Mouse (Mus musculus): Measurements from ENCODE around the gene Kcnq1.
A peak's percentile ranks its signal among the peaks of the same experiment; 100 is the strongest.

GRCm38 (mm10) chr7:143466099-143466677 is 360.0 kb downstream of the Kcnq1 start:
- TF ChIP-seq CEBPB (IDR thresholded peaks at IDR 0.05; ENCODE audit: low read depth) (no peak), CTCF (IDR thresholded peaks at IDR 0.05; ENCODE audit: control insufficient read depth, insufficient read depth, insufficient read length) (peak; percentile 74), MYOG (IDR thresholded peaks at IDR 0.05; ENCODE audit: control insufficient read depth, extremely low read depth, insufficient read length) (no peak), USF1 (IDR thresholded peaks at IDR 0.05; ENCODE audit: low read depth) (no peak), MAX (IDR thresholded peaks at IDR 0.05) (no peak), MYOD1 (IDR thresholded peaks at IDR 0.05; ENCODE audit: control insufficient read depth, insufficient read length, low read depth) (no peak), FOSL1 (IDR thresholded peaks at IDR 0.05; ENCODE audit: insufficient read depth, low read length, poor library complexity, severe bottlenecking) (no peak)

Data from C2C12 (cell line).